15 mouse cellular contexts compared by ENCODE assay signal in genomic region chr11:33927321-33927720, GRCm38 (mm10). TPM values are rescaled to one million over a fixed set of nuclear protein-coding genes. Genes with fewer than 3 reads are reported as not detected.
"Had no signal": no experiment of that assay in that cellular context is flagged by ENCODE, and none has a peak within 500 bp of the region (broad histone marks: within the 10 kb centered on the region; RNA-seq: fewer than 3 reads in every experiment).

No protein-coding gene starts in this region.

- H3K27ac ChIP-seq: liver, embryonic 13.5 days; midbrain, embryonic 10.5 days; neural tube, embryonic 12.5 days; neural tube, embryonic 15.5 days; stomach, postnatal 0 days had no signal

- H3K36me3 ChIP-seq: liver, embryonic 13.5 days; midbrain, embryonic 10.5 days; neural tube, embryonic 12.5 days; neural tube, embryonic 15.5 days had no signal

- H3K4me2 ChIP-seq: liver, embryonic 13.5 days; neural tube, embryonic 12.5 days; neural tube, embryonic 15.5 days had no signal

- H3K9ac ChIP-seq: liver, embryonic 13.5 days; neural tube, embryonic 12.5 days; neural tube, embryonic 15.5 days had no signal

- DNase-seq: liver, embryonic 13.5 days; lung, adult 2 months; midbrain, embryonic 14.5 days; right cerebral cortex, adult 18-20 months; right cerebral cortex, postnatal 14 days; right cerebral cortex, postnatal 4 days; thymus, adult 2 months; thymus, postnatal 14 days; thymus, postnatal 4 days had no signal

- H3K27me3 ChIP-seq: liver, embryonic 13.5 days had no signal

- H3K4me3 ChIP-seq: liver, embryonic 13.5 days; megakaryocyte, embryonic 14.5 days; midbrain, embryonic 10.5 days; neural tube, embryonic 12.5 days; neural tube, embryonic 15.5 days had no signal

- H3K9me3 ChIP-seq: liver, embryonic 13.5 days; megakaryocyte, embryonic 14.5 days; midbrain, embryonic 10.5 days; neural tube, embryonic 12.5 days; neural tube, embryonic 15.5 days had no signal

RNA-seq across cellular contexts. Expression of gene Kcnmb1, which starts 35.5 kb away (rescaled TPM):
- total RNA-seq: liver, adult 2 months had no signal
